Mouse (Mus musculus): Measurements from ENCODE around the gene Tmem218. TPM values are rescaled to one million over a fixed set of nuclear protein-coding genes. Genes with fewer than 3 reads are reported as not detected.

The Tmem218 gene
- polyA plus RNA-seq, 1 experiment from 2014 or later = 11.9 TPM

GRCm38 (mm10) chr9:37197067-37197466 lies 11.0 kb upstream of the Tmem218 start:
- Histone ChIP-seq H3K9ac (replicated peaks; ENCODE audit: low read depth) (no peak overlapping the region), H3K36me3 (ENCODE audit: insufficient read depth, low read length) (no peaks in the 10 kb centered on the region), H3K27me3 (replicated peaks; ENCODE audit: insufficient read depth, low read length) (no peaks in the 10 kb centered on the region), H3K4me1 (ENCODE audit: insufficient read depth, low read depth, low read length) (no peaks in the 10 kb centered on the region), H3K9me3 (ENCODE audit: low read length) (no peaks in the 10 kb centered on the region), H3K27ac (ENCODE audit: low read length) (no peak overlapping the region), H3K4me2 (replicated peaks; ENCODE audit: low read depth, low read length) (no peak overlapping the region), H3K4me3 (ENCODE audit: low read depth, low read length) (no peak overlapping the region)
- no peak for ATAC-seq
- DNase-seq (ENCODE audit: low spot score) = no peak
- TF ChIP-seq CTCF (IDR thresholded peaks at IDR 0.05) = no peak; the same call in 1 of the 2 replicates
- no peak for TF ChIP-seq EP300 (IDR thresholded peaks at IDR 0.05)
- WGBS = 83% methylated on average over 4 of the region's 4 CpGs

- no peaks in the 10 kb centered on the region for H3K36me3 ChIP-seq (ENCODE audit: insufficient read depth, low read length)
- DNase-seq (ENCODE audit: low spot score) (peak; percentile 81), ATAC-seq (peak; percentile 76)
- H3K27ac ChIP-seq (ENCODE audit: low read length) = no peak overlapping the region
- H3K4me3 ChIP-seq (ENCODE audit: low read depth, low read length) = no peak overlapping the region
- H3K27me3 ChIP-seq (replicated peaks; ENCODE audit: insufficient read depth, low read length) = no peaks in the 10 kb centered on the region
- 54% methylated on average over 5 of the region's 5 CpGs for WGBS
- TF ChIP-seq EP300 (IDR thresholded peaks at IDR 0.05) (peak; percentile 47; the same call in 1 of the 2 replicates), CTCF (IDR thresholded peaks at IDR 0.05) (no peak)
- no peak overlapping the region for H3K4me2 ChIP-seq (replicated peaks; ENCODE audit: low read depth, low read length)
- H3K9ac ChIP-seq (replicated peaks; ENCODE audit: low read depth) = no peak overlapping the region
- no peaks in the 10 kb centered on the region for H3K4me1 ChIP-seq (ENCODE audit: insufficient read depth, low read depth, low read length)
- no peaks in the 10 kb centered on the region for H3K9me3 ChIP-seq (ENCODE audit: low read length)
Measured at GRCm38 (mm10) chr9:37200414-37200813, 7.6 kb upstream of the Tmem218 start.

DNA sequence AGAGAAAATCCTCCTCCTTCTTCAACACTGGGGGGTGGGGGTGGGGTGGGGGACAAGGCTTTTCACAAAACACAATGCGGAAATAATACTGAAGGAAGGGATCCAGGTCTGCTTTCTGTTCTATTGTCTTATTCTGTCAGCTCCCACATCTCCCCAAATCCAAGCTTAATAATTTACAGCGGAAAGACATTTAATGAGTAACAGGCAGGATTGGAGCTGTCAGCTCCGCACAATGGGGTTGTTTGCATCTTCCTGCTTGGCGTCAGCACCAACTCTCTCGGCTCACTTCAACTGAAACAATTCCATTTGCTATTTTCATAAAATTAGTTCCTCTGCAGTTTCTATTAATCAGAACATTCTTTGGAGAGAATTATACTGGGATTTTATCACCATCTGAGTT lies 4.1 kb upstream of the Tmem218 start:
- H3K4me1 ChIP-seq (ENCODE audit: insufficient read depth, low read depth, low read length) = no peaks in the 10 kb centered on the region
- H3K36me3 ChIP-seq (ENCODE audit: insufficient read depth, low read length) = no peaks in the 10 kb centered on the region
- ATAC-seq (no peak), DNase-seq (ENCODE audit: low spot score) (no peak)
- H3K27me3 ChIP-seq (replicated peaks; ENCODE audit: insufficient read depth, low read length) = no peaks in the 10 kb centered on the region
- 45% methylated on average over 5 of the region's 5 CpGs for WGBS
- H3K9me3 ChIP-seq (ENCODE audit: low read length) = no peaks in the 10 kb centered on the region
- no peak overlapping the region for H3K27ac ChIP-seq (ENCODE audit: low read length)
- H3K9ac ChIP-seq (replicated peaks; ENCODE audit: low read depth) = no peak overlapping the region
- H3K4me3 ChIP-seq (ENCODE audit: low read depth, low read length) = no peak overlapping the region
- no peak overlapping the region for H3K4me2 ChIP-seq (replicated peaks; ENCODE audit: low read depth, low read length)
- TF ChIP-seq EP300 (IDR thresholded peaks at IDR 0.05) (no peak), CTCF (IDR thresholded peaks at IDR 0.05) (no peak)

DNA sequence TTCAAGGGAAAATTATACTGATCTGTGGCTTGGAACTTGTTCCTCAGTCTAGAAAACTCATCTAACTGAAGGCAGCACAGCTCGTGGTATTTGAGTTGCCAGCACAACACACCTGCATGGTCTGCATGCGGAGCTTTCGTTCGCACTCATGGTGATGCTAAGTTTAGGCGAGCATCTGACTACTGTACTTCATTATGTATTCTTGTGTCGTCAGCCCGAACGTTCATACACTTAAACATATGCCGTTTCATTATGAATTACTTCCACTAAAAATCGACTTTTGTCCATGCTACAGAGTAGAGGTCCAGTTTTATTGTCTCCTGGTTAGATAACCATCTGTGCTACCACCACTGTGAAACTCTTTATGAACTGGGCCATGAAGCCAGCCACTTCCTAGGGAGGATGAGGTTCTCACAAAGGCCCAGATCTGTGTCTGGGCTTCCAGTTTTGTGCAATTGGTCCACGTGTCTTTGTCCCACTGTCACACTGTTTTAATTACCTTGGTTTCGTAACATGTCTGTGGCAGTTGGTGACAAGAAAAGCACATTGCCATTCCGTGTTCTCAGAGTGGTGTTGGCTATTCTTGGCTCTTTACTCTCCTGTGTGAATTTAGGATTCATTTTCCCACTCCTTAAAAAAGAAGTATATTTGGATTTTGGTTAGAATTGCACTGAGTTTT lies 5.2 kb downstream of the Tmem218 start:
- Histone ChIP-seq H3K27ac (ENCODE audit: low read length) (no peak overlapping the region), H3K4me1 (ENCODE audit: insufficient read depth, low read depth, low read length) (no peaks in the 10 kb centered on the region), H3K36me3 (ENCODE audit: insufficient read depth, low read length) (no peaks in the 10 kb centered on the region), H3K9me3 (ENCODE audit: low read length) (no peaks in the 10 kb centered on the region), H3K4me3 (ENCODE audit: low read depth, low read length) (no peak overlapping the region), H3K27me3 (replicated peaks; ENCODE audit: insufficient read depth, low read length) (no peaks in the 10 kb centered on the region), H3K4me2 (replicated peaks; ENCODE audit: low read depth, low read length) (no peak overlapping the region), H3K9ac (replicated peaks; ENCODE audit: low read depth) (no peak overlapping the region)
- ATAC-seq (no peak), DNase-seq (ENCODE audit: low spot score) (no peak)
- WGBS = 81% methylated on average over 13 of the region's 13 CpGs
- TF ChIP-seq EP300 (IDR thresholded peaks at IDR 0.05) (no peak), CTCF (IDR thresholded peaks at IDR 0.05) (no peak)

DNA sequence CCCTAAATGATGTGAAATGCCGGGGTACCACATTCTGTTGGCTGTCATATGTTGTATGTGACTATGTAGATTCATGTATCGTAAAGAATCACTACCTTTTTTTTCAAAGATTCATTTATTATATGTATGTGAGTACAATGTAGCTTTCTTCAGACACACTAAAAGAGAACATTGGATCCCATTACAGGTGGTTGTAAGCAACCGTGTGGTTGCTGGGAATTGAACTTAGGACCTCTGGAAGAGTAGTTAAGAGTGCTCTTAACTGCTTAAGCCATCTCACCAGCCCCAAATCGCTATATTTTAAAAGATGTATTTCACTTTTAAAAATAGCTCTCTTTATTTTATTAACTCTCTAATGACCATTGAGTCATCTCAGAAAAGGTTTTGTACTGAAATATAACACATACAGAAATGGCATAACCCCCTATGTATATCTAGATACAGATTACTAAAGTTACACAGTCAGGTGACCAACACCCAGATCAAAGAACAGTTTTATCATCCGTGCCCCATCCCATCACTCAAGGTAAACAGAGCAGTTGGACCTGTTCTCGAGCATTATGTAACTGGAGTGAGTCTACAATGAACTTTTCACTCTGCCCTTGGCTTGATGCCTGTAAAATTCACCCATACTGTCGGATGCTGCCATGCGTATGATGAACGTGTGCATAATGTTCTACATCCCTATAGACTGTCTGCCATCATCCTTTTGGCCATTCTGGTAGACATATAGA lies 6.5 kb downstream of the Tmem218 start:
- WGBS = 69% methylated on average over 9 of the region's 9 CpGs
- no peaks in the 10 kb centered on the region for H3K36me3 ChIP-seq (ENCODE audit: insufficient read depth, low read length)
- H3K4me1 ChIP-seq (ENCODE audit: insufficient read depth, low read depth, low read length) = no peaks in the 10 kb centered on the region
- no peaks in the 10 kb centered on the region for H3K27me3 ChIP-seq (replicated peaks; ENCODE audit: insufficient read depth, low read length)
- TF ChIP-seq EP300 (IDR thresholded peaks at IDR 0.05) (no peak), CTCF (IDR thresholded peaks at IDR 0.05) (no peak)
- ATAC-seq = no peak
- no peak overlapping the region for H3K4me3 ChIP-seq (ENCODE audit: low read depth, low read length)
- no peaks in the 10 kb centered on the region for H3K9me3 ChIP-seq (ENCODE audit: low read length)
- H3K9ac ChIP-seq (replicated peaks; ENCODE audit: low read depth) = no peak overlapping the region
- DNase-seq (ENCODE audit: low spot score) = no peak
- H3K27ac ChIP-seq (ENCODE audit: low read length) = no peak overlapping the region
- no peak overlapping the region for H3K4me2 ChIP-seq (replicated peaks; ENCODE audit: low read depth, low read length)

- DNase-seq (ENCODE audit: low spot score) = no peak
- TF ChIP-seq CTCF (IDR thresholded peaks at IDR 0.05) (no peak), EP300 (IDR thresholded peaks at IDR 0.05) (no peak)
- Histone ChIP-seq H3K36me3 (ENCODE audit: insufficient read depth, low read length) (no peaks in the 10 kb centered on the region), H3K9ac (replicated peaks; ENCODE audit: low read depth) (no peak overlapping the region), H3K4me3 (ENCODE audit: low read depth, low read length) (no peak overlapping the region), H3K27me3 (replicated peaks; ENCODE audit: insufficient read depth, low read length) (no peaks in the 10 kb centered on the region), H3K27ac (ENCODE audit: low read length) (no peak overlapping the region), H3K4me1 (ENCODE audit: insufficient read depth, low read depth, low read length) (no peaks in the 10 kb centered on the region), H3K4me2 (replicated peaks; ENCODE audit: low read depth, low read length) (no peak overlapping the region), H3K9me3 (ENCODE audit: low read length) (no peaks in the 10 kb centered on the region)
- no peak for ATAC-seq
- WGBS = 87% methylated on average over 8 of the region's 8 CpGs
Measured at GRCm38 (mm10) chr9:37220755-37221154, 12.7 kb downstream of the Tmem218 start.

Data from lung, postnatal 0 days (tissue).